Mouse (Mus musculus): ENCODE data around the gene OR5BS1P. TPM values are rescaled to one million over a fixed set of nuclear protein-coding genes. Genes with fewer than 3 reads are reported as not detected.

The OR5BS1P gene
- polyA plus RNA-seq (2015; fragmentation: Nextera tagmentation; extraction: Ambion mirVana), result not detected in 2 replicates

DNA sequence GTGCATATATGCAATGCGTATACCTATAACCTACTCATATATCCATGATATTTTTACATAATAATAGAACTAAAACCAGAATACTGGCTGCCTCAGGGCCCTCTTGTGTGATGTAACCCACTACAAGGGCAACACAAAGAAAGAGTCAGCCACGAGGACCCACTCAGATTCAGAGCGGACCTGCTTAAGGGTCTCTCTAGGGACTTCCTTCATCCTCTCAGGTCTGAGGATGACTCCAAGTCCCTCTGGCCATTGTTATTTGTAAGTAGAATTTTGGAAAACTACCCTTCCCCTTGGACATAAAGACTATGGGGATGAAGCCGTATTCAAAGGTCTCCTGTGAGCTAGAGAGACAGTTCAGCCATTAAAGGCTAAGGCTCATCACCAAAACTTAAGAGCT is at the start of gene OR5BS1P:
TSS of gene OR5BS1P (plus strand) at position 301 of the 400 bp plus-strand sequence.

DNA sequence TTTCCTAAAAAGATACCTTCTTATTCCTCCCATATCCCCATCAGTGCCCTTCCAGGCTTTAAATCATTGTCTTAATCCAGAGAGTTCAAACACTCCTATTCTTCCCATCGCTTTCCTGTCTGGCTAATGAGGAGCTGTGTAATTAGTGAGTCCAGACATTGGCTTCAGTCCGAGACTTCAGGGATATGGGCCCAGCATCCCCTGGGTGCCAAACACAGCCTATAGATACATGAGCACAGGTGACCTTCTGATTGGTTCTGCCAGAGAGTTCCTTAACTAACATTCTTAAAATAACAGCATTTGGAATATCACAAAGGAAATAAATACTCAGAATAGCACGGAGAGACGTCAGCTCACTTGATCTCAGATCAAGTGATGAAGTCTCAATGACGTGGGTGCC is 38.8 kb upstream of the OR5BS1P start, which contains the start of gene Olfr282:
TSS of gene Olfr282 (plus strand) at position 301 of the 400 bp plus-strand sequence.

DNA sequence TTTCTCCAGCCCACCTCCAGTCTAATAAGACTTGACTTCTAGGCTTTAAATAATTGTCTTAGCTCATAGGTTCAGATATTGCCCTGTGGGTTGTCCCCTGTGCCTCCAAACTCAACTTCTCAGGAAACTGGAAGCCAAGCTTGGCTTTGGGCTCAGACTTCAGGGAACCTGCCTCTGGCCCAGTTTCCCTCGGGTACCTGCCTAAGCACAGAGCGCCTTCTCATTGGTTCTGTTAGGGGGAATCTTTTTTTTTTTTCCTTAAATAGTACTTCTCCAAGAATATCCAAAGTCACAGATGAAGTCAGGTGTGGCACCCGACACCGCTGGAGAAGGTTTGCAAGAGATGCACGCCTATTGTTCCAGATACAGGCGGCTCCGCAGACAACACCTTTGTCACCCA is 17.4 kb upstream of the OR5BS1P start, which contains the start of gene Olfr281:
TSS of gene Olfr281 (plus strand) at position 301 of the 400 bp plus-strand sequence.

DNA sequence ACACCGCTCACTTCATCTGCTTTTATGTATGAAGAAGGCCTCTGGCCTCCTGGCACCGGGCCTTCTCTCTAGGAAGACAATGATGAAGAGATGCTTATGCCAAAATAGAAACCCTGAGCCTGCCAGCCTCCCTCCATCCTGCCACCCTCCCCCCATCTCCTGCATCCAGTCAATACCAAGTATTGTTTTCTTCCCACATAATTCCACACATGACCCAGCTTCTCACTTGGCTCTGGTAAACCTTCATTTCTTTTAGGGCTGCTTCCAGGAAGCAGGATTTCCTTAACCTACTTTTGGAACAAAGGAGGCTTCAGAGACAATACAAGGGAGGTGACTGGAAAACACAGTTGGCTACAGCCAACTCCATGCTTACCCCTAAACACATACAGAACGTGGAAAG is 13.0 kb downstream of the OR5BS1P start, which contains the start of gene Lalba:
TSS of gene Lalba (minus strand) at position 21 of the 400 bp plus-strand sequence.

DNA sequence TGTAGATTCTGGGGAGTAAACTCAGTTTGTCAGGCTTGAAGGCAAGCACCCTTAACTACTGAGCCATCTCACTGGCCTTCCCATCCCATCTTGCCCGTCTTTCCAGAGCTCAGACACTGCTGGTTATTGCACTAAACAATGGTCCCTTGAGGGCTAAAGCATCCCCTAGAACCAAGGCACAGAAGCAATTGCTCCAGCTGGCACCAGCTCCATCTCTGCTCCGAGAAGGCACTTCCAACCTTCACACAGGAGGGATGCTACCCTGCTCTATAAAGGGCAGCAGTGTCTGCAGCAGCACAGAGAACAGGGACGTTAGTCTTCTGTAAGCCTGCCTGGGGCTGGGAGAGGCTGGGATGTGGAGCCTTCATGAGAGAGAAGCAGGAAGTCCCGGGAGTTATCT is 22.4 kb downstream of the OR5BS1P start, which contains the start of gene Olfr279:
TSS of gene Olfr279 (plus strand) at position 301 of the 400 bp plus-strand sequence.

Small RNA genes within 50 kb of the gene (microRNA-seq; reads per million reads assigned to microRNA genes)
- gene Mir1291 (ENCODE audit: borderline replicate concordance, insufficient number of aligned reads), result not detected

Other genes starting within 250 kb of the OR5BS1P start
- not detected in 2 replicates for gene Gm44579, start 248.9 kb upstream of the OR5BS1P start, polyA plus RNA-seq (2015; fragmentation: Nextera tagmentation; extraction: Ambion mirVana)
- not detected in 2 replicates for gene Olfr287, start 248.8 kb upstream of the OR5BS1P start, polyA plus RNA-seq (2015; fragmentation: Nextera tagmentation; extraction: Ambion mirVana)
- not detected in 2 replicates for gene Olfr286, start 235.4 kb upstream of the OR5BS1P start, polyA plus RNA-seq (2015; fragmentation: Nextera tagmentation; extraction: Ambion mirVana)
- gene H1fnt, start 212.6 kb upstream of the OR5BS1P start, polyA plus RNA-seq (2015; fragmentation: Nextera tagmentation; extraction: Ambion mirVana), result not detected in 2 replicates
- 1.4 and 2.1 TPM in 2 replicates for gene Zfp641, start 173.7 kb upstream of the OR5BS1P start, polyA plus RNA-seq (2015; fragmentation: Nextera tagmentation; extraction: Ambion mirVana)
- gene Olfr285, start 152.5 kb upstream of the OR5BS1P start, polyA plus RNA-seq (2015; fragmentation: Nextera tagmentation; extraction: Ambion mirVana), result not detected in 2 replicates
- gene Olfr284, start 128.9 kb upstream of the OR5BS1P start, polyA plus RNA-seq (2015; fragmentation: Nextera tagmentation; extraction: Ambion mirVana), result not detected in 2 replicates
- gene Olfr283, start 89.0 kb upstream of the OR5BS1P start, polyA plus RNA-seq (2015; fragmentation: Nextera tagmentation; extraction: Ambion mirVana), result not detected in 2 replicates
- not detected in 2 replicates for gene Olfr282, start 38.7 kb upstream of the OR5BS1P start, polyA plus RNA-seq (2015; fragmentation: Nextera tagmentation; extraction: Ambion mirVana)
- not detected in 2 replicates for gene Olfr281, start 17.3 kb upstream of the OR5BS1P start, polyA plus RNA-seq (2015; fragmentation: Nextera tagmentation; extraction: Ambion mirVana)
- gene Lalba, start 12.8 kb downstream of the OR5BS1P start, polyA plus RNA-seq (2015; fragmentation: Nextera tagmentation; extraction: Ambion mirVana), result not detected in 2 replicates
- not detected in 2 replicates for gene Olfr279, start 22.5 kb downstream of the OR5BS1P start, polyA plus RNA-seq (2015; fragmentation: Nextera tagmentation; extraction: Ambion mirVana)
- 69.3 and 93.3 TPM in 2 replicates for gene Kansl2, start 64.4 kb downstream of the OR5BS1P start, polyA plus RNA-seq (2015; fragmentation: Nextera tagmentation; extraction: Ambion mirVana)
- 30.2 and 40.7 TPM in 2 replicates for gene Ccnt1, start 101.0 kb downstream of the OR5BS1P start, polyA plus RNA-seq (2015; fragmentation: Nextera tagmentation; extraction: Ambion mirVana)
- not detected in 2 replicates for gene 4930415O20Rik, start 101.1 kb downstream of the OR5BS1P start, polyA plus RNA-seq (2015; fragmentation: Nextera tagmentation; extraction: Ambion mirVana)
- gene Adcy6, start 140.2 kb downstream of the OR5BS1P start, polyA plus RNA-seq (2015; fragmentation: Nextera tagmentation; extraction: Ambion mirVana), result 7.4 and 10.2 TPM in 2 replicates
- gene Cacnb3, start 160.9 kb downstream of the OR5BS1P start, polyA plus RNA-seq (2015; fragmentation: Nextera tagmentation; extraction: Ambion mirVana), result 21.8 and 40.6 TPM in 2 replicates
- gene Ddx23, start 193.0 kb downstream of the OR5BS1P start, polyA plus RNA-seq (2015; fragmentation: Nextera tagmentation; extraction: Ambion mirVana), result 6.7 and 14.4 TPM in 2 replicates
- 1.5 and 1.9 TPM in 2 replicates for gene Rnd1, start 207.6 kb downstream of the OR5BS1P start, polyA plus RNA-seq (2015; fragmentation: Nextera tagmentation; extraction: Ambion mirVana)
- 0.60 and 1.0 TPM in 2 replicates for gene Ccdc65, start 238.3 kb downstream of the OR5BS1P start, polyA plus RNA-seq (2015; fragmentation: Nextera tagmentation; extraction: Ambion mirVana)

Measured in adrenal gland, postnatal 0 days (tissue).